Mouse (Mus musculus): ENCODE measurements around the gene Lmtk3. TPM values are rescaled to one million over a fixed set of nuclear protein-coding genes. Genes with fewer than 3 reads are reported as not detected.
A peak's percentile ranks its signal among the peaks of the same experiment; 100 is the strongest.

The Lmtk3 gene
- polyA plus RNA-seq, 1 experiment from 2014 or later = 0.27 TPM

- DNase-seq (ENCODE audit: low spot score) (no peak), ATAC-seq (ENCODE audit: low FRiP score, low TSS enrichment) (no peak)
- H3K9ac ChIP-seq (ENCODE audit: low read length) = no peak overlapping the region
- H3K4me3 ChIP-seq (ENCODE audit: low read depth, low read length) = no peak overlapping the region
- TF ChIP-seq EP300 (optimal IDR thresholded peaks at IDR 0.05) (no peak), CTCF (IDR thresholded peaks at IDR 0.05; ENCODE audit: low read depth) (no peak)
- no peaks in the 10 kb centered on the region; the same call in 1 of the 2 replicates for H3K4me1 ChIP-seq (replicated peaks; ENCODE audit: control insufficient read depth, insufficient read depth)
- 61% methylated on average over 6 of the region's 6 CpGs for WGBS
- no peak overlapping the region for H3K27ac ChIP-seq (replicated peaks)
- no peak overlapping the region for H3K4me2 ChIP-seq (replicated peaks; ENCODE audit: low read depth)
- H3K9me3 ChIP-seq (ENCODE audit: control insufficient read depth, low read length) = no peaks in the 10 kb centered on the region
- H3K27me3 ChIP-seq (ENCODE audit: control insufficient read depth, insufficient read depth, low read length) = no peaks in the 10 kb centered on the region; the same call in 1 of the 2 replicates
- H3K36me3 ChIP-seq (ENCODE audit: control insufficient read depth, insufficient read depth, low read length) = no peaks in the 10 kb centered on the region
These were observed 7.2 kb downstream of the Lmtk3 start for GRCm38 (mm10) chr7:45790721-45791120.

GRCm38 (mm10) chr7:45791756-45792490 is 8.4 kb downstream of the Lmtk3 start:
- Histone ChIP-seq H3K9me3 (ENCODE audit: control insufficient read depth, low read length) (no peaks in the 10 kb centered on the region), H3K36me3 (ENCODE audit: control insufficient read depth, insufficient read depth, low read length) (no peaks in the 10 kb centered on the region), H3K4me2 (replicated peaks; ENCODE audit: low read depth) (no peak overlapping the region), H3K27me3 (ENCODE audit: control insufficient read depth, insufficient read depth, low read length) (no peaks in the 10 kb centered on the region), H3K27ac (replicated peaks) (no peak overlapping the region), H3K9ac (ENCODE audit: low read length) (no peak overlapping the region), H3K4me1 (replicated peaks; ENCODE audit: control insufficient read depth, insufficient read depth) (no peaks in the 10 kb centered on the region), H3K4me3 (ENCODE audit: low read depth, low read length) (no peak overlapping the region)
- 69% methylated on average over 17 of the region's 17 CpGs for WGBS
- DNase-seq (ENCODE audit: low spot score) = no peak
- peak; percentile 14; the same call in 1 of the 2 replicates for ATAC-seq (ENCODE audit: low FRiP score, low TSS enrichment)
- TF ChIP-seq CTCF (IDR thresholded peaks at IDR 0.05; ENCODE audit: low read depth) = no peak
- TF ChIP-seq EP300 (optimal IDR thresholded peaks at IDR 0.05) = no peak

- ATAC-seq (ENCODE audit: low FRiP score, low TSS enrichment) = no peak
- Histone ChIP-seq H3K9me3 (ENCODE audit: control insufficient read depth, low read length) (no peaks in the 10 kb centered on the region), H3K9ac (ENCODE audit: low read length) (no peak overlapping the region), H3K4me1 (replicated peaks; ENCODE audit: control insufficient read depth, insufficient read depth) (0 out of 2 replicates have a peak, but pooled peaks cover under 1% of the 10 kb centered on the region), H3K27me3 (ENCODE audit: control insufficient read depth, insufficient read depth, low read length) (no peaks in the 10 kb centered on the region), H3K27ac (replicated peaks) (no peak overlapping the region), H3K4me2 (replicated peaks; ENCODE audit: low read depth) (no peak overlapping the region), H3K4me3 (ENCODE audit: low read depth, low read length) (no peak overlapping the region), H3K36me3 (ENCODE audit: control insufficient read depth, insufficient read depth, low read length) (no peaks in the 10 kb centered on the region)
- 84% methylated on average over 23 of the region's 24 CpGs for WGBS
- TF ChIP-seq EP300 (optimal IDR thresholded peaks at IDR 0.05) (no peak), CTCF (IDR thresholded peaks at IDR 0.05; ENCODE audit: low read depth) (no peak)
- no peak for DNase-seq (ENCODE audit: low spot score)
These were observed 9.7 kb downstream of the Lmtk3 start for GRCm38 (mm10) chr7:45793240-45793639.

- Histone ChIP-seq H3K36me3 (ENCODE audit: control insufficient read depth, insufficient read depth, low read length) (no peaks in the 10 kb centered on the region), H3K9me3 (ENCODE audit: control insufficient read depth, low read length) (no peaks in the 10 kb centered on the region), H3K27ac (replicated peaks) (no peak overlapping the region), H3K4me2 (replicated peaks; ENCODE audit: low read depth) (no peak overlapping the region), H3K4me1 (replicated peaks; ENCODE audit: control insufficient read depth, insufficient read depth) (0 out of 2 replicates have a peak, but pooled peaks cover 5% of the 10 kb centered on the region), H3K9ac (ENCODE audit: low read length) (no peak overlapping the region), H3K27me3 (ENCODE audit: control insufficient read depth, insufficient read depth, low read length) (no peaks in the 10 kb centered on the region), H3K4me3 (ENCODE audit: low read depth, low read length) (no peak overlapping the region)
- TF ChIP-seq CTCF (IDR thresholded peaks at IDR 0.05; ENCODE audit: low read depth) (no peak), EP300 (optimal IDR thresholded peaks at IDR 0.05) (no peak)
- 85% methylated on average over 25 of the region's 44 CpGs for WGBS
- DNase-seq (ENCODE audit: low spot score) = no peak
- no peak for ATAC-seq (ENCODE audit: low FRiP score, low TSS enrichment)
These were observed 10.5 kb downstream of the Lmtk3 start for GRCm38 (mm10) chr7:45793969-45794585.

GRCm38 (mm10) chr7:45794971-45795370 is 11.4 kb downstream of the Lmtk3 start:
- whole genome bisulfite sequencing = 97% methylated on average over 27 of the region's 29 CpGs
- 0 out of 2 replicates have a peak, but pooled peaks cover 5% of the 10 kb centered on the region for H3K4me1 ChIP-seq (replicated peaks; ENCODE audit: control insufficient read depth, insufficient read depth)
- no peak overlapping the region for H3K4me2 ChIP-seq (replicated peaks; ENCODE audit: low read depth)
- H3K36me3 ChIP-seq (ENCODE audit: control insufficient read depth, insufficient read depth, low read length) = no peaks in the 10 kb centered on the region
- DNase-seq (ENCODE audit: low spot score) = no peak
- no peak for ATAC-seq (ENCODE audit: low FRiP score, low TSS enrichment)
- no peak overlapping the region for H3K27ac ChIP-seq (replicated peaks)
- no peak for TF ChIP-seq EP300 (optimal IDR thresholded peaks at IDR 0.05)
- TF ChIP-seq CTCF (IDR thresholded peaks at IDR 0.05; ENCODE audit: low read depth) = no peak
- no peak overlapping the region for H3K9ac ChIP-seq (ENCODE audit: low read length)
- no peaks in the 10 kb centered on the region for H3K27me3 ChIP-seq (ENCODE audit: control insufficient read depth, insufficient read depth, low read length)
- H3K4me3 ChIP-seq (ENCODE audit: low read depth, low read length) = no peak overlapping the region
- no peaks in the 10 kb centered on the region for H3K9me3 ChIP-seq (ENCODE audit: control insufficient read depth, low read length)

- no peak for ATAC-seq (ENCODE audit: low FRiP score, low TSS enrichment)
- no peak for DNase-seq (ENCODE audit: low spot score)
- no peaks in the 10 kb centered on the region for H3K9me3 ChIP-seq (ENCODE audit: control insufficient read depth, low read length)
- H3K36me3 ChIP-seq (ENCODE audit: control insufficient read depth, insufficient read depth, low read length) = no peaks in the 10 kb centered on the region
- no peak overlapping the region for H3K27ac ChIP-seq (replicated peaks)
- TF ChIP-seq CTCF (IDR thresholded peaks at IDR 0.05; ENCODE audit: low read depth) = no peak
- TF ChIP-seq EP300 (optimal IDR thresholded peaks at IDR 0.05) = no peak
- 56% methylated on average over 6 of the region's 6 CpGs for WGBS
- H3K4me3 ChIP-seq (ENCODE audit: low read depth, low read length) = no peak overlapping the region
- no peak overlapping the region for H3K4me2 ChIP-seq (replicated peaks; ENCODE audit: low read depth)
- H3K4me1 ChIP-seq (replicated peaks; ENCODE audit: control insufficient read depth, insufficient read depth) = 0 out of 2 replicates have a peak, but pooled peaks cover 5% of the 10 kb centered on the region
- no peaks in the 10 kb centered on the region for H3K27me3 ChIP-seq (ENCODE audit: control insufficient read depth, insufficient read depth, low read length)
- no peak overlapping the region for H3K9ac ChIP-seq (ENCODE audit: low read length)
These were observed 13.4 kb downstream of the Lmtk3 start for GRCm38 (mm10) chr7:45796950-45797349.

Data from stomach, postnatal 0 days (tissue).